Mouse (Mus musculus): Measurements from ENCODE around the gene Tia1. TPM values are rescaled to one million over a fixed set of nuclear protein-coding genes. Genes with fewer than 3 reads are reported as not detected.

Tia1 gene
- polyA plus RNA-seq, 1 experiment from 2014 or later: 11.3 TPM

- 1% methylated on average over 50 of the region's 51 CpGs for WGBS (ENCODE audit: missing documents)
- H3K27ac ChIP-seq: peak within 1 kb of the TSS; percentile 77
- peak within 1 kb of the TSS; percentile 79 for H3K4me3 ChIP-seq (ENCODE audit: inconsistent target)
- peaks cover 8% of the 10 kb centered on the region for H3K36me3 ChIP-seq (ENCODE audit: inconsistent target)
- peaks cover 25% of the 10 kb centered on the region for H3K79me2 ChIP-seq (ENCODE audit: inconsistent target)
Measured at GRCm38 (mm10) chr6:86396581-86397256, 7.3 kb upstream of the Tia1 start, which contains the start of gene Pcyox1. Pcyox1 (minus strand) TSS chr6:86397154.

GRCm38 (mm10) chr6:86397257-86397980 is 6.6 kb upstream of the Tia1 start:
- Histone ChIP-seq H3K36me3 (ENCODE audit: inconsistent target) (peaks cover under 1% of the 10 kb centered on the region; the same call in 1 of the 2 replicates), H3K27ac (peak overlapping the region; percentile 62), H3K79me2 (ENCODE audit: inconsistent target) (peaks cover 25% of the 10 kb centered on the region), H3K4me3 (ENCODE audit: inconsistent target) (peak overlapping the region; percentile 79)
- WGBS (ENCODE audit: missing documents): 1% methylated on average over 14 of the region's 14 CpGs

GRCm38 (mm10) chr6:86398986-86399385 is 5.0 kb upstream of the Tia1 start:
- Histone ChIP-seq H3K4me3 (ENCODE audit: inconsistent target) (no peak overlapping the region), H3K36me3 (ENCODE audit: inconsistent target) (no peaks in the 10 kb centered on the region), H3K79me2 (ENCODE audit: inconsistent target) (peaks cover 18% of the 10 kb centered on the region), H3K27ac (no peak overlapping the region)
- WGBS (ENCODE audit: missing documents): 100% methylated on average over 2 of the region's 2 CpGs

GRCm38 (mm10) chr6:86399995-86400394 is 4.0 kb upstream of the Tia1 start:
- WGBS (ENCODE audit: missing documents): 90% methylated on average over 2 of the region's 2 CpGs
- H3K4me3 ChIP-seq (ENCODE audit: inconsistent target): no peak overlapping the region
- no peak overlapping the region for H3K27ac ChIP-seq

GRCm38 (mm10) chr6:86400972-86401371 is 3.0 kb upstream of the Tia1 start:
- Histone ChIP-seq H3K36me3 (ENCODE audit: inconsistent target) (no peaks in the 10 kb centered on the region), H3K4me3 (ENCODE audit: inconsistent target) (peak overlapping the region; percentile 14; the same call in 1 of the 2 replicates), H3K27ac (no peak overlapping the region), H3K79me2 (ENCODE audit: inconsistent target) (peaks cover 14% of the 10 kb centered on the region)
- 6% methylated on average over 9 of the region's 9 CpGs for WGBS (ENCODE audit: missing documents)

More at GRCm38 (mm10) chr6:86399995-86400394, 4.0 kb upstream of the Tia1 start:
- Histone ChIP-seq H3K79me2 (ENCODE audit: inconsistent target) (peaks cover 12% of the 10 kb centered on the region), H3K36me3 (ENCODE audit: inconsistent target) (no peaks in the 10 kb centered on the region)

GRCm38 (mm10) chr6:86402681-86403607 is 1.1 kb upstream of the Tia1 start:
- WGBS (ENCODE audit: missing documents): 51% methylated on average over 10 of the region's 12 CpGs
- H3K79me2 ChIP-seq (ENCODE audit: inconsistent target): peaks cover 34% of the 10 kb centered on the region
- H3K4me3 ChIP-seq (ENCODE audit: inconsistent target): peak overlapping the region; percentile 75
- H3K36me3 ChIP-seq (ENCODE audit: inconsistent target): no peaks in the 10 kb centered on the region
- no peak overlapping the region for H3K27ac ChIP-seq

GRCm38 (mm10) chr6:86403728-86404099 is 305 bp upstream of the Tia1 start:
- H3K27ac ChIP-seq: peak overlapping the region; percentile 79
- H3K79me2 ChIP-seq (ENCODE audit: inconsistent target): peaks cover 41% of the 10 kb centered on the region
- under 1% methylated on average over 12 of the region's 15 CpGs for WGBS (ENCODE audit: missing documents)
- peak overlapping the region; percentile 75 for H3K4me3 ChIP-seq (ENCODE audit: inconsistent target)
- H3K36me3 ChIP-seq (ENCODE audit: inconsistent target): no peaks in the 10 kb centered on the region

GRCm38 (mm10) chr6:86404996-86405395 is 977 bp downstream of the Tia1 start:
- peak overlapping the region; percentile 79 for H3K27ac ChIP-seq
- H3K79me2 ChIP-seq (ENCODE audit: inconsistent target): peaks cover 54% of the 10 kb centered on the region
- no peaks in the 10 kb centered on the region for H3K36me3 ChIP-seq (ENCODE audit: inconsistent target)
- peak overlapping the region; percentile 75 for H3K4me3 ChIP-seq (ENCODE audit: inconsistent target)
- 0% methylated on average over 11 of the region's 11 CpGs for WGBS (ENCODE audit: missing documents)

- Histone ChIP-seq H3K79me2 (ENCODE audit: inconsistent target) (peaks cover 67% of the 10 kb centered on the region), H3K36me3 (ENCODE audit: inconsistent target) (no peaks in the 10 kb centered on the region), H3K4me3 (ENCODE audit: inconsistent target) (no peak overlapping the region), H3K27ac (no peak overlapping the region)
Measured at GRCm38 (mm10) chr6:86406306-86406705, 2.3 kb downstream of the Tia1 start.

GRCm38 (mm10) chr6:86418711-86419110 is 14.7 kb downstream of the Tia1 start:
- WGBS (ENCODE audit: missing documents): 22% methylated on average over 6 of the region's 6 CpGs
- H3K79me2 ChIP-seq (ENCODE audit: inconsistent target): no peaks in the 10 kb centered on the region
- no peak overlapping the region for H3K4me3 ChIP-seq (ENCODE audit: inconsistent target)
- H3K36me3 ChIP-seq (ENCODE audit: inconsistent target): peaks cover 34% of the 10 kb centered on the region
- H3K27ac ChIP-seq: no peak overlapping the region

- H3K4me3 ChIP-seq (ENCODE audit: inconsistent target): no peak overlapping the region
- no peaks in the 10 kb centered on the region for H3K79me2 ChIP-seq (ENCODE audit: inconsistent target)
- H3K27ac ChIP-seq: no peak overlapping the region
- H3K36me3 ChIP-seq (ENCODE audit: inconsistent target): peaks cover 39% of the 10 kb centered on the region
- WGBS (ENCODE audit: missing documents): 79% methylated on average over 3 of the region's 3 CpGs
Measured at GRCm38 (mm10) chr6:86419239-86419638, 15.2 kb downstream of the Tia1 start.

GRCm38 (mm10) chr6:86420491-86420890 is 16.5 kb downstream of the Tia1 start:
- peaks cover 44% of the 10 kb centered on the region for H3K36me3 ChIP-seq (ENCODE audit: inconsistent target)
- H3K27ac ChIP-seq: no peak overlapping the region
- H3K4me3 ChIP-seq (ENCODE audit: inconsistent target): no peak overlapping the region
- H3K79me2 ChIP-seq (ENCODE audit: inconsistent target): no peaks in the 10 kb centered on the region
- 94% methylated on average over 6 of the region's 6 CpGs for WGBS (ENCODE audit: missing documents)

- Histone ChIP-seq H3K36me3 (ENCODE audit: inconsistent target) (peaks cover 39% of the 10 kb centered on the region), H3K79me2 (ENCODE audit: inconsistent target) (no peaks in the 10 kb centered on the region), H3K27ac (no peak within 1 kb of the TSS), H3K4me3 (ENCODE audit: inconsistent target) (no peak within 1 kb of the TSS)
- WGBS (ENCODE audit: missing documents): 100% methylated on average over 1 of the region's 1 CpGs
Measured at GRCm38 (mm10) chr6:86426358-86426757, 22.3 kb downstream of the Tia1 start, which contains the start of gene Gm44790. Gm44790 (plus strand) TSS chr6:86426658.

GRCm38 (mm10) chr6:86431531-86431930 is 27.5 kb downstream of the Tia1 start:
- Histone ChIP-seq H3K27ac (no peak overlapping the region), H3K36me3 (ENCODE audit: inconsistent target) (peaks cover 20% of the 10 kb centered on the region), H3K79me2 (ENCODE audit: inconsistent target) (no peaks in the 10 kb centered on the region), H3K4me3 (ENCODE audit: inconsistent target) (no peak overlapping the region)
- WGBS (ENCODE audit: missing documents): 97% methylated on average over 3 of the region's 3 CpGs
